Mouse (Mus musculus): ENCODE results near the gene Cldn34c2.
"Not testable (repeated sequence)": the region's sequence is repeated elsewhere in the genome, so short reads cannot be mapped to it uniquely, and the experiment has no call there.

Cldn34c2 gene

GRCm38 (mm10) chrX:123581400-123581799 is at the start of gene Cldn34c2:
Cldn34c2 (plus strand) TSS chrX:123581700.
- DNase-seq: not testable (repeated sequence)

GRCm38 (mm10) chrX:123551378-123551777 is 30.1 kb upstream of the Cldn34c2 start:
- not testable (repeated sequence) for DNase-seq

- DNase-seq: not testable (repeated sequence)
Observed at GRCm38 (mm10) chrX:123612158-123612828, 30.8 kb downstream of the Cldn34c2 start.

Data from lung, postnatal 14 days (tissue).